Mouse (Mus musculus) ES-Bruce4 (cell line): ENCODE results near the gene Gp1ba.

ENCODE experiments used
- CTCF ChIP-seq: IDR thresholded peaks from one replicate; pipeline ENCODE4 v1.8.1; 2011; ENCODE audit warnings: low read depth, low read length
- EP300 ChIP-seq: IDR thresholded peaks from 2 replicates; pipeline ENCODE4 v1.6.1; 2011; ENCODE audit warnings: low read depth, low read length; ENCODE audit not compliant: insufficient read depth

DNA sequence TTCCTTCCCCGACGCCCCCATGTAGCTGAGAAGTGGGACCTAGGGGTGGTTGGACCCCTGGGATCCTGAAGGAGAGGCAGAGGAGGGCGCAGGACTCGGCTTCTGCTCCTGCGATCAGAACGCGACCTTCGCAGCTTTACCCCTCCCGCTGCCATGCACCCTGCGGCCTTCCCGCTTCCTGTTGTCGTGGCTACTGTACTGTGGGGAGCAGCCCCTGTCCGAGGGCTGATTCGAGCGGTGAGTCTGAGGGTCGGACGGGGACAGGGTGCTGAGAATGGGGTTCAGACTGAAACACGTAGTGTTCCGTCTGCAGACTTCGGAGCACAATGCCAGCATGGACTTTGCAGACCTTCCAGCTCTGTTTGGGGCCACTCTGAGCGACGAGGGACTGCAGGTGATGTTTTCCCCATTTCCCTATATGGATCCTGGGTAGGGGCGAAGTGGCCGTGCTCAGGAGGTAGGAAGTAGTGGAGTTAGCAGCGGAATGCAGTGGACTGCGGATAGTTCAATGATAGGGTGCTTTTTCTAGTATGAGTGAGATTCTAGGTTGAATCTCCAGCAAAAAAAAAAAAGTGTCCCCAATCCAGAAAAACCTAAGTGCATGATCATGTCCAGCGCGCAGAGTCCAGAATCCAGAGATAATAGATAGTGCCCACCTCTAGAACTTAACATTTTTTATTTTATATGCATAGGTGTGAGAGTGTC, 8.9 kb downstream of the Gp1ba start:
- no peak for TF ChIP-seq CTCF
- no peak for TF ChIP-seq EP300
